Mouse (Mus musculus): ENCODE results near the gene Defb19. TPM values are rescaled to one million over a fixed set of nuclear protein-coding genes. Genes with fewer than 3 reads are reported as not detected.

Gene Defb19
- polyA plus RNA-seq, 1 experiment from 2014 or later, result not detected

GRCm38 (mm10) chr2:152616470-152616869 lies 36.4 kb upstream of the Defb19 start:
- ATAC-seq (ENCODE audit: insufficient number of reproducible peaks, insufficient read depth, low FRiP score, low TSS enrichment), result no peak
- 67% methylated on average over 6 of the region's 6 CpGs for WGBS
- H3K36me3 ChIP-seq, result no peaks in the 10 kb centered on the region
- H3K27ac ChIP-seq, result no peak overlapping the region
- no peak overlapping the region for H3K4me2 ChIP-seq (replicated peaks)
- H3K4me3 ChIP-seq, result no peak overlapping the region
- no peak overlapping the region for H3K9ac ChIP-seq
- no peaks in the 10 kb centered on the region for H3K9me3 ChIP-seq
- no peaks in the 10 kb centered on the region for H3K4me1 ChIP-seq
- no peaks in the 10 kb centered on the region for H3K27me3 ChIP-seq

- Histone ChIP-seq H3K9me3 (no peaks in the 10 kb centered on the region), H3K9ac (no peak overlapping the region), H3K27me3 (no peaks in the 10 kb centered on the region), H3K4me1 (no peaks in the 10 kb centered on the region), H3K4me2 (replicated peaks) (no peak overlapping the region), H3K4me3 (no peak overlapping the region), H3K36me3 (no peaks in the 10 kb centered on the region), H3K27ac (no peak overlapping the region)
- ATAC-seq (ENCODE audit: insufficient number of reproducible peaks, insufficient read depth, low FRiP score, low TSS enrichment), result no peak
- 10% methylated on average over 7 of the region's 7 CpGs for WGBS
Observed at GRCm38 (mm10) chr2:152615563-152615962, 35.5 kb upstream of the Defb19 start.

DNA sequence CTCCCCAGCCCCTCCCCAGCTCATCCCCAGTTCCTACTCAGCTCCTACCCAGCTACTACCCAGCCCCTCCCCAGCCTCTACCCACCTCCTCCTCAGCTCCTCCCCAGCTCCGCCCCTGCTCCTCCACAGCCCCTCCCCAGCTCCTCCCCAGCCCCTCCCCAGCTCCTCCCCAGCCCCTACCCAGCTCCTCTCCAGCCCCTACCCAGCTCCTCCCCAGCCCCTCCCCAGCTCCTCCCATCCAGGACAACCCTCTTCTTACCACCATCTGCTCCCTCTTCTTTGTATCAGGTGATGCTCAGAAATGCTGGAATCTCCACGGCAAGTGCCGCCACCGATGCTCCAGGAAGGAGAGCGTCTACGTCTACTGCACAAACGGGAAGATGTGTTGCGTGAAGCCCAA lies 32.1 kb upstream of the Defb19 start:
- Histone ChIP-seq H3K9me3 (no peaks in the 10 kb centered on the region), H3K27ac (no peak overlapping the region), H3K36me3 (no peaks in the 10 kb centered on the region), H3K4me2 (replicated peaks) (no peak overlapping the region), H3K4me3 (no peak overlapping the region), H3K4me1 (no peaks in the 10 kb centered on the region), H3K9ac (no peak overlapping the region), H3K27me3 (no peaks in the 10 kb centered on the region; the same call in 1 of the 2 replicates)
- WGBS, result 26% methylated on average over 8 of the region's 8 CpGs
- no peak for ATAC-seq (ENCODE audit: insufficient number of reproducible peaks, insufficient read depth, low FRiP score, low TSS enrichment)

DNA sequence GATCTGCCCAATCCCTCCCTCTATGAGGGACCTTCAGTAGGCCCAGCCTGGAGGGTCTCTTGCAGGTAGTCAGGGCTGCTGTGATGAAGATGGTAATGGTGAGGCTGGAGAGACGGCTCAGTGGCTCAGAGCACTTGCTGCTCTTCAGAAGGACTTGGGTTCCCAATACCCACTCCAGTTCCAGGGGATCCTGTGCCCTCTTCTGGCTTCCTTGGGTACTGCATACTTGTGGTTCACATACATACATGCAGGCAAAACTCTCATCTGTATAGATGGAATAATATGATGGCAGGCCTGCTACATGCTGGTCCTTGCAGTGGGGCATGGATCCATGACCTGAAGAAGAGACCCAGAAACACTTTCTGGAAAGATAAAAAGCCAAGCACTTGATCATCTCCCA lies 28.6 kb upstream of the Defb19 start:
- Histone ChIP-seq H3K4me1 (no peaks in the 10 kb centered on the region), H3K36me3 (no peaks in the 10 kb centered on the region), H3K9ac (no peak overlapping the region), H3K27me3 (no peaks in the 10 kb centered on the region; the same call in 1 of the 2 replicates), H3K4me2 (replicated peaks) (no peak overlapping the region), H3K4me3 (no peak overlapping the region), H3K9me3 (no peaks in the 10 kb centered on the region), H3K27ac (no peak overlapping the region)
- no peak for ATAC-seq (ENCODE audit: insufficient number of reproducible peaks, insufficient read depth, low FRiP score, low TSS enrichment)
- WGBS, result 89% methylated on average over 1 of the region's 1 CpGs

DNA sequence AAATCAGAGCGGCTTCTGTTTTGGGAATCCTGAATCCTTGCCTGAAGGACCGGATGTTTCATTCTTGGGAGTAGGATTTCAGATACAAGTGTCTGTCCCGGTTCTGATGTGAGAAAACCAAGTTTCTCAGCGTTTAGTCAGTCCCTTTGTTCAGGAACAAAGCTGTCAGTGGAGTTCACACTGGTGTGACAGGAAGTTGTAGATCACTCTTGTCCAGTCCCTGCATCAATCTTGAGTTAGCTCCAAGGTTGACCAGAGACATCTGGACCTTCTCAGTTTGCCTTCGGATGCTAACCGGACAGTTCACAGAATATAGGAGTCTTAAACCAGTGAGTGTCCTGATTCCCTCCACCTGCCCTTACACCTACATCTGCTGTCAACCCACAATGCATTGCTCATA lies 27.6 kb upstream of the Defb19 start:
- 61% methylated on average over 6 of the region's 6 CpGs for WGBS

GRCm38 (mm10) chr2:152604057-152604456 lies 23.9 kb upstream of the Defb19 start, which contains the start of gene Defb36:
TSS of gene Defb36 (plus strand) at chr2:152604327.
- H3K27ac ChIP-seq, result no peak within 1 kb of the TSS
- WGBS, result 85% methylated on average over 15 of the region's 15 CpGs
- no peak within 1 kb of the TSS for H3K4me2 ChIP-seq (replicated peaks)
- H3K9me3 ChIP-seq, result no peaks in the 10 kb centered on the region
- ATAC-seq (ENCODE audit: insufficient number of reproducible peaks, insufficient read depth, low FRiP score, low TSS enrichment), result no peak
- no peak within 1 kb of the TSS for H3K4me3 ChIP-seq
- no peaks in the 10 kb centered on the region for H3K4me1 ChIP-seq
- no peaks in the 10 kb centered on the region for H3K27me3 ChIP-seq
- H3K9ac ChIP-seq, result no peak within 1 kb of the TSS
- no peaks in the 10 kb centered on the region for H3K36me3 ChIP-seq

More for the DNA sequence above, 27.6 kb upstream of the Defb19 start:
- no peak for ATAC-seq (ENCODE audit: insufficient number of reproducible peaks, insufficient read depth, low FRiP score, low TSS enrichment)
- Histone ChIP-seq H3K27me3 (no peaks in the 10 kb centered on the region; the same call in 1 of the 2 replicates), H3K9me3 (no peaks in the 10 kb centered on the region), H3K27ac (no peak overlapping the region), H3K9ac (no peak overlapping the region), H3K4me2 (replicated peaks) (no peak overlapping the region), H3K4me3 (no peak overlapping the region), H3K4me1 (no peaks in the 10 kb centered on the region), H3K36me3 (no peaks in the 10 kb centered on the region)

GRCm38 (mm10) chr2:152601275-152601960 lies 21.3 kb upstream of the Defb19 start:
- H3K27me3 ChIP-seq, result no peaks in the 10 kb centered on the region
- 73% methylated on average over 4 of the region's 4 CpGs for WGBS
- no peak overlapping the region for H3K27ac ChIP-seq
- H3K4me2 ChIP-seq (replicated peaks), result no peak overlapping the region
- H3K36me3 ChIP-seq, result no peaks in the 10 kb centered on the region
- H3K9me3 ChIP-seq, result no peaks in the 10 kb centered on the region
- H3K4me3 ChIP-seq, result no peak overlapping the region
- no peaks in the 10 kb centered on the region for H3K4me1 ChIP-seq
- H3K9ac ChIP-seq, result no peak overlapping the region
- ATAC-seq (ENCODE audit: insufficient number of reproducible peaks, insufficient read depth, low FRiP score, low TSS enrichment), result no peak

GRCm38 (mm10) chr2:152600076-152600475 lies 20.0 kb upstream of the Defb19 start:
- Histone ChIP-seq H3K27me3 (no peaks in the 10 kb centered on the region), H3K27ac (no peak overlapping the region), H3K9me3 (no peaks in the 10 kb centered on the region), H3K4me1 (no peaks in the 10 kb centered on the region), H3K9ac (no peak overlapping the region), H3K4me2 (replicated peaks) (no peak overlapping the region), H3K36me3 (no peaks in the 10 kb centered on the region), H3K4me3 (no peak overlapping the region)
- no peak for ATAC-seq (ENCODE audit: insufficient number of reproducible peaks, insufficient read depth, low FRiP score, low TSS enrichment)
- 83% methylated on average over 6 of the region's 6 CpGs for WGBS

DNA sequence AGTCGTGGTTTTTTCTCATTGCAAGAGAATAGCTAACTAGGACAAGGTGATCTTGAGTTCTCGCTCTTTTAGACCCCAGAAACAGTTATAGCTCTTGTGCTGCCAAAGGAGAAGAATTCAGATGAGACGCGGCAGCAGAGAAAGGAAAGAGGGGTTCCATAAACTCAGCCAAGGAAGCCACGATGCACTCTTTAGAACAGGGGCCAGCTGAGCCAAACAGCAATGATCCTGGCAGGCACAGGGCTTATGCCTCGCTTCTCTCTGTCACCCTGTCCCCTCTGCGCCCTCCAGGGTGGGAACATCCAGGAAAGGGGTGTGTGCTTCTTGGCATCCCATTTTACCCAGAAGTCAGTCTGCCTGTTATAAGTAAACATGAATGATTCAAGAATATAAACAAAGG lies 19.2 kb upstream of the Defb19 start, which contains the start of gene Defb45:
Defb45 (minus strand) TSS at position 101 of the 400 bp plus-strand sequence.
- 59% methylated on average over 7 of the region's 7 CpGs for WGBS
- Histone ChIP-seq H3K4me2 (replicated peaks) (no peak within 1 kb of the TSS), H3K4me3 (no peak within 1 kb of the TSS), H3K4me1 (no peaks in the 10 kb centered on the region), H3K27ac (no peak within 1 kb of the TSS), H3K9ac (no peak within 1 kb of the TSS), H3K36me3 (no peaks in the 10 kb centered on the region), H3K9me3 (no peaks in the 10 kb centered on the region), H3K27me3 (no peaks in the 10 kb centered on the region)
- ATAC-seq (ENCODE audit: insufficient number of reproducible peaks, insufficient read depth, low FRiP score, low TSS enrichment), result no peak

DNA sequence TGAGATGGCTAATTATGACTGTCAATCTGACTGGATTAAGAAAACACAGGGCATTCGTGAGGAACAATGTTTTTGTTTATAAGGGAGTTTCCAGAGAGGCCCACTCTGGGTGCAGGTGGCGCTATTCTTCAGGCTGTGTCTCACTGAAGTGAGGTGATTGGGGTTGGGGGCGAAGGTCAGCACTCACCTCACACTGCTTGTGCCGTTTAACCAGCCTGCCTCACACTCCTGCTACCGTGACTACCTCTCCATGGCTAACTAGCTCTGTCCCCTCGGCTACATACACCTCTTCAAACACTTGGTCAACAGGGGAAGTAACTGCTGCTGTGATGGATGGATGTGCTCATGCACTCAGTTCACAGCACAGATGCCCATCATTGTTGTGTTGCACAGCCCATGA lies 8.9 kb upstream of the Defb19 start:
- 30% methylated on average over 6 of the region's 6 CpGs for WGBS
- Histone ChIP-seq H3K27ac (no peak overlapping the region), H3K9ac (no peak overlapping the region), H3K4me3 (no peak overlapping the region), H3K36me3 (no peaks in the 10 kb centered on the region), H3K27me3 (no peaks in the 10 kb centered on the region), H3K9me3 (no peaks in the 10 kb centered on the region), H3K4me1 (no peaks in the 10 kb centered on the region), H3K4me2 (replicated peaks) (no peak overlapping the region)
- ATAC-seq (ENCODE audit: insufficient number of reproducible peaks, insufficient read depth, low FRiP score, low TSS enrichment), result no peak

GRCm38 (mm10) chr2:152588450-152588849 lies 8.3 kb upstream of the Defb19 start:
- H3K4me3 ChIP-seq, result no peak overlapping the region
- no peaks in the 10 kb centered on the region for H3K4me1 ChIP-seq
- 28% methylated on average over 2 of the region's 2 CpGs for WGBS
- no peaks in the 10 kb centered on the region for H3K9me3 ChIP-seq
- no peak overlapping the region for H3K27ac ChIP-seq
- no peaks in the 10 kb centered on the region for H3K27me3 ChIP-seq
- no peaks in the 10 kb centered on the region for H3K36me3 ChIP-seq
- ATAC-seq (ENCODE audit: insufficient number of reproducible peaks, insufficient read depth, low FRiP score, low TSS enrichment), result no peak
- H3K4me2 ChIP-seq (replicated peaks), result no peak overlapping the region
- H3K9ac ChIP-seq, result no peak overlapping the region

DNA sequence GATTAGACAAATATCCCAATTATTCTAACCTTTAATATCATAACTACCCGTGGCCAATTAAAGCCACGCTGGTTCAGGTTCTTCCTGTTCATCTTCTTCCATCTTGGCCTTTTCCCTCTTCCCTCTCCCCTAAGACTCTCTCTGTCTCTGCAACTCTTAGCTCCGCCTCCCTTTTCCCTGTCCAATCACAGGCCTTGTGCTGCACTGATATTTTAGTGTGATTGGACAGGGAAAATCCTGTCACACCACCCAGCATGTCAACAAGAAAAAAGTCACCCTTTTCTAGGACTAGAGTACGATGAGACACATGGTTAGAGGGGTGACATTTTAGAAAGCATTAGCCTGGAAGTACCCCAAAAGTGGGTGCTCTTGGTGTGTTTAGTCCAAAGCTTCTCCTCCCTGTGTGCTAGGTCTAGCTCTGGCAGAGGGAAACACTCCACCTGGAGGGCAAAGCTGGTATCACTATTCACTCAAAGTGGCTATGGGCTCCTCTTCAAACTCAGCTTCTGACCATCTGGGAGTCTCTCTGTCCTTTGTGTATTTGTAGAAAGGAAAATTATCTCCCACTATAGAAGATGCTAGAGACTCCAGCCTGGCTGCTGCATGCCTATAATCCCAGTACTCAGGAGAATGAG lies 6.9 kb upstream of the Defb19 start:
- Histone ChIP-seq H3K27me3 (no peaks in the 10 kb centered on the region), H3K4me2 (replicated peaks) (no peak overlapping the region), H3K27ac (no peak overlapping the region), H3K36me3 (no peaks in the 10 kb centered on the region), H3K9ac (no peak overlapping the region), H3K4me1 (no peaks in the 10 kb centered on the region), H3K4me3 (no peak overlapping the region), H3K9me3 (no peaks in the 10 kb centered on the region)
- ATAC-seq (ENCODE audit: insufficient number of reproducible peaks, insufficient read depth, low FRiP score, low TSS enrichment), result no peak
- WGBS, result 82% methylated on average over 4 of the region's 4 CpGs

Data from embryonic facial prominence, embryonic 12.5 days (tissue).